Mouse (Mus musculus): ENCODE data around the gene Lce1d. TPM values are rescaled to one million over a fixed set of nuclear protein-coding genes. Genes with fewer than 3 reads are reported as not detected.

The Lce1d gene
- polyA plus RNA-seq, 1 experiment from 2014 or later = not detected

GRCm38 (mm10) chr3:92639854-92640253 is 47.2 kb downstream of the Lce1d start:
- H3K4me2 ChIP-seq = no peak overlapping the region
- no peak for DNase-seq
- no peak overlapping the region for H3K9ac ChIP-seq
- H3K9me3 ChIP-seq (replicated peaks) = no peaks in the 10 kb centered on the region
- no peak overlapping the region for H3K4me3 ChIP-seq (replicated peaks)
- ATAC-seq (ENCODE audit: low read depth) = no peak
- no peaks in the 10 kb centered on the region for H3K36me3 ChIP-seq
- H3K4me1 ChIP-seq (replicated peaks) = no peaks in the 10 kb centered on the region
- H3K27ac ChIP-seq = no peak overlapping the region
- H3K27me3 ChIP-seq = no peaks in the 10 kb centered on the region
- WGBS (ENCODE audit: insufficient replicate concordance) = 83% methylated on average over 15 of the region's 15 CpGs

- no peak overlapping the region for H3K4me2 ChIP-seq
- H3K4me3 ChIP-seq (replicated peaks) = no peak overlapping the region
- no peaks in the 10 kb centered on the region for H3K36me3 ChIP-seq
- no peaks in the 10 kb centered on the region for H3K9me3 ChIP-seq (replicated peaks)
- ATAC-seq (ENCODE audit: low read depth) (no peak), DNase-seq (no peak)
- no peak overlapping the region for H3K9ac ChIP-seq
- H3K27ac ChIP-seq = no peak overlapping the region
- 55% methylated on average over 3 of the region's 3 CpGs for WGBS (ENCODE audit: insufficient replicate concordance)
- no peaks in the 10 kb centered on the region for H3K4me1 ChIP-seq (replicated peaks)
- H3K27me3 ChIP-seq = no peaks in the 10 kb centered on the region
Observed at GRCm38 (mm10) chr3:92638653-92638991, 48.4 kb downstream of the Lce1d start.

DNA sequence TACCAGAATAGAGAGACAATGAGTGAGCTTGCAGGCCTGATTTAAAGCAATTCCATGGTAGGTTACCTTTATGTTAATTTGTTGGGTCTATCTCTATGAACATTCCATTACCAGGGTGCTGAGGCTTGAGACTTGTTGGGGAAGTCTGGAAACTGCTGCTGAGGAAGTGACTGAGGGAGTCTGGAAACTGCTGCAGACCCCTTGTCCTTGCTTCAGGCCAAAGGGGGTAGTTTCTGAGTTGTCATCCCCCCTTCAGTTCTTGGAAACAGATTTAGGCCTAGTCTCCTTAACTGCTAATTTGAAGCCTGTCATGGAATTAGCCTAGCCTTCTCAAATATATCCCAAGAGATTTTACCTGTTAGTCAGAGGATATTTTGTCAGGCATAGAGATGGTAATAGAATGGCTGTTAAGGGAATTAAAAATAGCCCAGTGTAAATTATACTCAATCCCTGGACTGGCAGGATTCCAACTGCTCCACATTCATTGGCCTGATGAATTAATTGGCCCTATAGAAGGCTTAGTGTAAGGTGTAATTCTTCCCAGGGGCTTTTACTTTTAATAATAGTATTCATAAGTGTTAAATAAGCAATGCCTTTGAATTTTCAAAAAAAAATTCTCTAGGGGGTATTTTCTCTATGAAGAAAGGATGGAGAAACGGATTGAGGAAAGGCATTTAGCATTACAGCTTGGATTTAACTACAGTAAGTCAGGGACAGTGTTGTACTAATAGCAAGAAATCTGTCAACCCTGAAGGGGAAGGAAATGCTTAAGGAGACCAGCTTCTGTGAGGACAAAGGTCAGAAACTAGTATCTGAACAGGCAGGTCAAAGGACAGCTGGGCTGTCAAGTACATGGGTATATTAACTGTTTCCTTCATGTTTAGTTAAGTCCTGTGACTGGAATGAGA is 49.0 kb downstream of the Lce1d start:
- no peak overlapping the region for H3K4me2 ChIP-seq
- no peak overlapping the region for H3K27ac ChIP-seq
- DNase-seq = no peak
- H3K27me3 ChIP-seq = no peaks in the 10 kb centered on the region
- 43% methylated on average over 1 of the region's 1 CpGs for WGBS (ENCODE audit: insufficient replicate concordance)
- H3K4me1 ChIP-seq (replicated peaks) = no peaks in the 10 kb centered on the region
- no peaks in the 10 kb centered on the region for H3K36me3 ChIP-seq
- no peak overlapping the region for H3K9ac ChIP-seq
- H3K9me3 ChIP-seq (replicated peaks) = no peaks in the 10 kb centered on the region
- no peak for ATAC-seq (ENCODE audit: low read depth)
- no peak overlapping the region for H3K4me3 ChIP-seq (replicated peaks)

Other genes with a start within 250 kb of the Lce1d start
- gene Sprr1b, start 248.4 kb downstream of the Lce1d start, polyA plus RNA-seq (2015; fragmentation: Nextera tagmentation; extraction: Ambion mirVana) = not detected in 2 replicates
- gene Sprr3, start 228.5 kb downstream of the Lce1d start, polyA plus RNA-seq (2015; fragmentation: Nextera tagmentation; extraction: Ambion mirVana) = not detected in 2 replicates
- gene Sprr1a, start 201.3 kb downstream of the Lce1d start, polyA plus RNA-seq (2015; fragmentation: Nextera tagmentation; extraction: Ambion mirVana) = not detected in 2 replicates
- not detected in 2 replicates for gene Sprr4, start 186.7 kb downstream of the Lce1d start, polyA plus RNA-seq (2015; fragmentation: Nextera tagmentation; extraction: Ambion mirVana)
- not detected in 2 replicates for gene 2310046K23Rik, start 152.7 kb downstream of the Lce1d start, polyA plus RNA-seq (2015; fragmentation: Nextera tagmentation; extraction: Ambion mirVana)
- gene Ivl, start 113.5 kb downstream of the Lce1d start, polyA plus RNA-seq (2015; fragmentation: Nextera tagmentation; extraction: Ambion mirVana) = 0.05 and 0.10 TPM in 2 replicates
- gene Smcp, start 98.2 kb downstream of the Lce1d start, polyA plus RNA-seq (2015; fragmentation: Nextera tagmentation; extraction: Ambion mirVana) = not detected in 2 replicates
- gene 2210017I01Rik, start 79.7 kb downstream of the Lce1d start, polyA plus RNA-seq (2015; fragmentation: Nextera tagmentation; extraction: Ambion mirVana) = not detected in 2 replicates
- gene Lce6a, start 65.5 kb downstream of the Lce1d start, polyA plus RNA-seq (2015; fragmentation: Nextera tagmentation; extraction: Ambion mirVana) = not detected in 2 replicates
- gene Lce1a1, start 38.9 kb downstream of the Lce1d start, polyA plus RNA-seq (2015; fragmentation: Nextera tagmentation; extraction: Ambion mirVana) = not detected in 2 replicates
- gene Lce1b, start 30.3 kb downstream of the Lce1d start, polyA plus RNA-seq (2015; fragmentation: Nextera tagmentation; extraction: Ambion mirVana) = not detected in 2 replicates
- gene Lce1a2, start 16.9 kb downstream of the Lce1d start, polyA plus RNA-seq (2015; fragmentation: Nextera tagmentation; extraction: Ambion mirVana) = not detected in 2 replicates
- gene Lce1c, start 8.0 kb downstream of the Lce1d start, polyA plus RNA-seq (2015; fragmentation: Nextera tagmentation; extraction: Ambion mirVana) = not detected in 2 replicates
- gene Lce1e, start 21.9 kb upstream of the Lce1d start, polyA plus RNA-seq (2015; fragmentation: Nextera tagmentation; extraction: Ambion mirVana) = not detected in 2 replicates
- gene Lce1f, start 33.1 kb upstream of the Lce1d start, polyA plus RNA-seq (2015; fragmentation: Nextera tagmentation; extraction: Ambion mirVana) = not detected in 2 replicates
- not detected in 2 replicates for gene Gm38119, start 51.9 kb upstream of the Lce1d start, polyA plus RNA-seq (2015; fragmentation: Nextera tagmentation; extraction: Ambion mirVana)
- gene Lce1g, start 65.1 kb upstream of the Lce1d start, polyA plus RNA-seq (2015; fragmentation: Nextera tagmentation; extraction: Ambion mirVana) = not detected in 2 replicates
- gene Lce1h, start 77.9 kb upstream of the Lce1d start, polyA plus RNA-seq (2015; fragmentation: Nextera tagmentation; extraction: Ambion mirVana) = not detected in 2 replicates
- gene Lce1i, start 91.7 kb upstream of the Lce1d start, polyA plus RNA-seq (2015; fragmentation: Nextera tagmentation; extraction: Ambion mirVana) = not detected in 2 replicates
- gene Lce1j, start 103.3 kb upstream of the Lce1d start, polyA plus RNA-seq (2015; fragmentation: Nextera tagmentation; extraction: Ambion mirVana) = not detected in 2 replicates
- not detected in 2 replicates for gene Lce1k, start 120.7 kb upstream of the Lce1d start, polyA plus RNA-seq (2015; fragmentation: Nextera tagmentation; extraction: Ambion mirVana)
- gene Kprp, start 140.0 kb upstream of the Lce1d start, polyA plus RNA-seq (2015; fragmentation: Nextera tagmentation; extraction: Ambion mirVana) = not detected in 2 replicates
- gene Lce1l, start 164.1 kb upstream of the Lce1d start, polyA plus RNA-seq (2015; fragmentation: Nextera tagmentation; extraction: Ambion mirVana) = not detected in 2 replicates
- gene 2310050C09Rik, start 183.0 kb upstream of the Lce1d start, polyA plus RNA-seq (2015; fragmentation: Nextera tagmentation; extraction: Ambion mirVana) = not detected in 2 replicates
- gene Lce3a, start 239.0 kb upstream of the Lce1d start, polyA plus RNA-seq (2015; fragmentation: Nextera tagmentation; extraction: Ambion mirVana) = not detected in 2 replicates
- gene Lce3b, start 245.8 kb upstream of the Lce1d start, polyA plus RNA-seq (2015; fragmentation: Nextera tagmentation; extraction: Ambion mirVana) = not detected in 2 replicates

All from liver, embryonic 13.5 days (tissue).